Mouse (Mus musculus): ENCODE results near the gene Fancm. TPM values are rescaled to one million over a fixed set of nuclear protein-coding genes. Genes with fewer than 3 reads are reported as not detected.
"Not testable (repeated sequence)": the region's sequence is repeated elsewhere in the genome, so short reads cannot be mapped to it uniquely, and the experiment has no call there.

The Fancm gene
- total and polyA plus RNA-seq, 3 experiments: 0.96 to 3.5 (median 2.0) TPM

GRCm38 (mm10) chr12:65108746-65109145 is 33.3 kb downstream of the Fancm start:
- 74% methylated on average over 1 of the region's 1 CpGs for WGBS

GRCm38 (mm10) chr12:65111503-65111902 is 36.1 kb downstream of the Fancm start:
- DNase-seq: no peak
- 82% methylated on average over 3 of the region's 3 CpGs for WGBS
- no peak overlapping the region for H3K4me3 ChIP-seq
- no peak overlapping the region for H3K9ac ChIP-seq (ENCODE audit: low read depth, low read length)
- H3K4me1 ChIP-seq (ENCODE audit: control insufficient read depth, insufficient read depth, low read length): no peaks in the 10 kb centered on the region
- TF ChIP-seq EP300 (IDR thresholded peaks at IDR 0.05; ENCODE audit: insufficient read depth, low read depth, low read length) (no peak), CTCF (IDR thresholded peaks at IDR 0.05) (no peak), POLR2A (IDR thresholded peaks at IDR 0.05; ENCODE audit: insufficient read depth, low read depth, low read length) (no peak)
- H3K27me3 ChIP-seq (ENCODE audit: control insufficient read depth, insufficient read depth, low read length): no peaks in the 10 kb centered on the region
- no peaks in the 10 kb centered on the region for H3K36me3 ChIP-seq (ENCODE audit: control insufficient read depth, insufficient read depth, low read length)
- no peak overlapping the region for H3K27ac ChIP-seq
- H3K79me2 ChIP-seq (replicated peaks; ENCODE audit: control insufficient read depth, insufficient read depth, low read length): no peaks in the 10 kb centered on the region
- intact Hi-C loops (cut with DNase I): no loop called here

More at GRCm38 (mm10) chr12:65108746-65109145, 33.3 kb downstream of the Fancm start:
- Histone ChIP-seq H3K27me3 (ENCODE audit: control insufficient read depth, insufficient read depth, low read length) (no peaks in the 10 kb centered on the region), H3K36me3 (ENCODE audit: control insufficient read depth, insufficient read depth, low read length) (no peaks in the 10 kb centered on the region), H3K27ac (no peak overlapping the region), H3K9ac (ENCODE audit: low read depth, low read length) (no peak overlapping the region), H3K79me2 (replicated peaks; ENCODE audit: control insufficient read depth, insufficient read depth, low read length) (no peaks in the 10 kb centered on the region), H3K4me3 (no peak overlapping the region), H3K4me1 (ENCODE audit: control insufficient read depth, insufficient read depth, low read length) (no peaks in the 10 kb centered on the region)
- TF ChIP-seq POLR2A (IDR thresholded peaks at IDR 0.05; ENCODE audit: insufficient read depth, low read depth, low read length) (no peak), CTCF (IDR thresholded peaks at IDR 0.05) (no peak), EP300 (IDR thresholded peaks at IDR 0.05; ENCODE audit: insufficient read depth, low read depth, low read length) (no peak)
- intact Hi-C loops (cut with DNase I): no loop called here
- no peak for DNase-seq

GRCm38 (mm10) chr12:65112811-65113210 is 37.4 kb downstream of the Fancm start:
- no peaks in the 10 kb centered on the region for H3K4me1 ChIP-seq (ENCODE audit: control insufficient read depth, insufficient read depth, low read length)
- H3K27ac ChIP-seq: no peak overlapping the region
- H3K27me3 ChIP-seq (ENCODE audit: control insufficient read depth, insufficient read depth, low read length): no peaks in the 10 kb centered on the region
- H3K79me2 ChIP-seq (replicated peaks; ENCODE audit: control insufficient read depth, insufficient read depth, low read length): no peaks in the 10 kb centered on the region
- no peak overlapping the region for H3K4me3 ChIP-seq
- no peak overlapping the region for H3K9ac ChIP-seq (ENCODE audit: low read depth, low read length)
- TF ChIP-seq CTCF (IDR thresholded peaks at IDR 0.05): no peak
- TF ChIP-seq POLR2A (IDR thresholded peaks at IDR 0.05; ENCODE audit: insufficient read depth, low read depth, low read length): no peak
- TF ChIP-seq EP300 (IDR thresholded peaks at IDR 0.05; ENCODE audit: insufficient read depth, low read depth, low read length): no peak
- H3K36me3 ChIP-seq (ENCODE audit: control insufficient read depth, insufficient read depth, low read length): no peaks in the 10 kb centered on the region
- no peak for DNase-seq
- intact Hi-C loops (cut with DNase I): no loop called here
- 91% methylated on average over 1 of the region's 1 CpGs for WGBS

GRCm38 (mm10) chr12:65113925-65114324 is 38.5 kb downstream of the Fancm start:
- no peaks in the 10 kb centered on the region for H3K4me1 ChIP-seq (ENCODE audit: control insufficient read depth, insufficient read depth, low read length)
- H3K36me3 ChIP-seq (ENCODE audit: control insufficient read depth, insufficient read depth, low read length): no peaks in the 10 kb centered on the region
- H3K4me3 ChIP-seq: no peak overlapping the region
- no peaks in the 10 kb centered on the region for H3K27me3 ChIP-seq (ENCODE audit: control insufficient read depth, insufficient read depth, low read length)
- no peak overlapping the region for H3K27ac ChIP-seq
- 71% methylated on average over 4 of the region's 4 CpGs for WGBS
- no peak for TF ChIP-seq CTCF (IDR thresholded peaks at IDR 0.05)
- no peak for TF ChIP-seq EP300 (IDR thresholded peaks at IDR 0.05; ENCODE audit: insufficient read depth, low read depth, low read length)
- TF ChIP-seq POLR2A (IDR thresholded peaks at IDR 0.05; ENCODE audit: insufficient read depth, low read depth, low read length): no peak
- H3K79me2 ChIP-seq (replicated peaks; ENCODE audit: control insufficient read depth, insufficient read depth, low read length): no peaks in the 10 kb centered on the region
- H3K9ac ChIP-seq (ENCODE audit: low read depth, low read length): no peak overlapping the region
- DNase-seq: no peak
- intact Hi-C loops (cut with DNase I): no loop called here

GRCm38 (mm10) chr12:65114978-65115377 is 39.6 kb downstream of the Fancm start:
- 83% methylated on average over 3 of the region's 3 CpGs for WGBS
- intact Hi-C loops (cut with DNase I); H3K27ac ChIP-seq; H3K79me2 ChIP-seq (replicated peaks; ENCODE audit: control insufficient read depth, insufficient read depth, low read length); H3K4me3 ChIP-seq; H3K4me1 ChIP-seq (ENCODE audit: control insufficient read depth, insufficient read depth, low read length); H3K36me3 ChIP-seq (ENCODE audit: control insufficient read depth, insufficient read depth, low read length); H3K9ac ChIP-seq (ENCODE audit: low read depth, low read length); H3K27me3 ChIP-seq (ENCODE audit: control insufficient read depth, insufficient read depth, low read length); DNase-seq: not testable (repeated sequence)

GRCm38 (mm10) chr12:65118968-65119367 is 43.6 kb downstream of the Fancm start:
- DNase-seq: no peak
- Histone ChIP-seq H3K27me3 (ENCODE audit: control insufficient read depth, insufficient read depth, low read length) (no peaks in the 10 kb centered on the region), H3K79me2 (replicated peaks; ENCODE audit: control insufficient read depth, insufficient read depth, low read length) (no peaks in the 10 kb centered on the region), H3K36me3 (ENCODE audit: control insufficient read depth, insufficient read depth, low read length) (no peaks in the 10 kb centered on the region), H3K4me3 (no peak overlapping the region), H3K9ac (ENCODE audit: low read depth, low read length) (no peak overlapping the region), H3K4me1 (ENCODE audit: control insufficient read depth, insufficient read depth, low read length) (no peaks in the 10 kb centered on the region), H3K27ac (no peak overlapping the region)
- WGBS: 88% methylated on average over 7 of the region's 7 CpGs
- intact Hi-C loops (cut with DNase I): no loop called here
- TF ChIP-seq CTCF (IDR thresholded peaks at IDR 0.05) (no peak), EP300 (IDR thresholded peaks at IDR 0.05; ENCODE audit: insufficient read depth, low read depth, low read length) (no peak), POLR2A (IDR thresholded peaks at IDR 0.05; ENCODE audit: insufficient read depth, low read depth, low read length) (no peak)
